Mouse (Mus musculus): Measurements from ENCODE around the gene Dmwd. TPM values are rescaled to one million over a fixed set of nuclear protein-coding genes. Genes with fewer than 3 reads are reported as not detected.

Gene Dmwd
- total and polyA plus RNA-seq, 3 experiments: 18.3 to 70.3 (median 51.5) TPM

GRCm38 (mm10) chr7:19065896-19066295 is 10.1 kb upstream of the Dmwd start:
- no peaks in the 10 kb centered on the region for H3K79me2 ChIP-seq (ENCODE audit: control insufficient read depth, insufficient read depth, low read length, poor library complexity)

GRCm38 (mm10) chr7:19067063-19067462 is 9.0 kb upstream of the Dmwd start:
- no peak for DNase-seq (ENCODE audit: low read depth, low spot score)
- Histone ChIP-seq H3K79me2 (ENCODE audit: control insufficient read depth, insufficient read depth, low read length, poor library complexity) (no peaks in the 10 kb centered on the region), H3K4me1 (ENCODE audit: control insufficient read depth in 1 of 2, insufficient read depth in 2 of 2, low read length in 2 of 2) (no peaks in the 10 kb centered on the region), H3K9ac (ENCODE audit: control insufficient read depth, low read depth, low read length, poor library complexity, severe bottlenecking) (no peak overlapping the region), H3K27me3 (ENCODE audit: control insufficient read depth in 1 of 2, insufficient read depth in 2 of 2, low read length in 2 of 2) (no peaks in the 10 kb centered on the region), H3K27ac (ENCODE audit: control insufficient read depth, low read depth, low read length) (no peak overlapping the region), H3K36me3 (ENCODE audit: control insufficient read depth in 1 of 2, insufficient read depth in 2 of 2, low read length in 2 of 2) (no peaks in the 10 kb centered on the region), H3K9me3 (replicated peaks; ENCODE audit: insufficient read depth, low read length) (no peaks in the 10 kb centered on the region), H3K4me3 (ENCODE audit: control insufficient read depth in 1 of 2, insufficient read depth in 1 of 2, low read depth in 2 of 2, low read length in 2 of 2) (no peak overlapping the region)
- TF ChIP-seq MYB (IDR thresholded peaks at IDR 0.05; ENCODE audit: low read depth, low read length) (no peak), CHD2 (IDR thresholded peaks at IDR 0.05; ENCODE audit: low read length) (no peak), KAT2A (conservative IDR thresholded peaks at IDR 0.05; ENCODE audit: low read depth, low read length) (no peak), TBP (IDR thresholded peaks at IDR 0.05; ENCODE audit: low read depth, low read length) (no peak), SMC3 (IDR thresholded peaks at IDR 0.05; ENCODE audit: low read depth, low read length) (no peak), E2F4 (IDR thresholded peaks at IDR 0.05; ENCODE audit: borderline replicate concordance, low read depth, low read length) (no peak), UBTF (IDR thresholded peaks at IDR 0.05; ENCODE audit: borderline replicate concordance, insufficient read depth, low read depth, low read length) (no peak), NRF1 (IDR thresholded peaks at IDR 0.05; ENCODE audit: insufficient read depth, low read depth, low read length, poor library complexity, severe bottlenecking) (no peak), CTCF (IDR thresholded peaks at IDR 0.05 in 2 of 3, conservative IDR thresholded peaks at IDR 0.05 in 1 of 3; ENCODE audit: control insufficient read depth in 1 of 3, insufficient read depth in 1 of 3, low read depth in 2 of 3, low read length in 3 of 3, poor library complexity in 1 of 3, severe bottlenecking in 1 of 3) (no peak), CHD1 (IDR thresholded peaks at IDR 0.05; ENCODE audit: low read depth, low read length) (no peak), ETS1 (IDR thresholded peaks at IDR 0.05; ENCODE audit: low read depth, low read length) (no peak), GATA1 (IDR thresholded peaks at IDR 0.05; ENCODE audit: low read depth, low read length) (no peak), SIN3A (IDR thresholded peaks at IDR 0.05; ENCODE audit: low read length) (no peak), GABPA (IDR thresholded peaks at IDR 0.05; ENCODE audit: low read depth, low read length) (no peak), MYC (IDR thresholded peaks at IDR 0.05; ENCODE audit: low read depth, low read length) (no peak), MAX (IDR thresholded peaks at IDR 0.05; ENCODE audit: low read length) (no peak), HCFC1 (IDR thresholded peaks at IDR 0.05; ENCODE audit: low read depth, low read length) (no peak), RCOR1 (IDR thresholded peaks at IDR 0.05; ENCODE audit: low read depth, low read length) (no peak), RAD21 (IDR thresholded peaks at IDR 0.05; ENCODE audit: low read depth, low read length) (no peak)

More at GRCm38 (mm10) chr7:19065896-19066295, 10.1 kb upstream of the Dmwd start:
- H3K4me1 ChIP-seq (ENCODE audit: control insufficient read depth in 1 of 2, insufficient read depth in 2 of 2, low read length in 2 of 2): no peaks in the 10 kb centered on the region
- no peaks in the 10 kb centered on the region for H3K9me3 ChIP-seq (replicated peaks; ENCODE audit: insufficient read depth, low read length)
- no peaks in the 10 kb centered on the region for H3K36me3 ChIP-seq (ENCODE audit: control insufficient read depth in 1 of 2, insufficient read depth in 2 of 2, low read length in 2 of 2)
- H3K27ac ChIP-seq (ENCODE audit: control insufficient read depth, low read depth, low read length): no peak overlapping the region
- H3K9ac ChIP-seq (ENCODE audit: control insufficient read depth, low read depth, low read length, poor library complexity, severe bottlenecking): no peak overlapping the region
- no peaks in the 10 kb centered on the region for H3K27me3 ChIP-seq (ENCODE audit: control insufficient read depth in 1 of 2, insufficient read depth in 2 of 2, low read length in 2 of 2)
- no peak overlapping the region for H3K4me3 ChIP-seq (ENCODE audit: control insufficient read depth in 1 of 2, insufficient read depth in 1 of 2, low read depth in 2 of 2, low read length in 2 of 2)
- DNase-seq (ENCODE audit: low read depth, low spot score): no peak
- no peak for TF ChIP-seq RAD21 (IDR thresholded peaks at IDR 0.05; ENCODE audit: low read depth, low read length)
- no peak for TF ChIP-seq MAZ (IDR thresholded peaks at IDR 0.05; ENCODE audit: low read depth, low read length)

Measured in MEL (cell line).